Mouse (Mus musculus): Measurements from ENCODE around the gene Dand5. TPM values are rescaled to one million over a fixed set of nuclear protein-coding genes. Genes with fewer than 3 reads are reported as not detected.

Dand5 gene
- polyA plus RNA-seq, 1 experiment: 9.4 TPM

GRCm38 (mm10) chr8:84784681-84785505 lies 37.7 kb downstream of the Dand5 start:
- Histone ChIP-seq H3K4me1 (ENCODE audit: control insufficient read depth, insufficient read depth, insufficient read length, low read length) (peaks cover 62% of the 10 kb centered on the region), H3K4me3 (ENCODE audit: insufficient read depth, low read depth, low read length) (peak overlapping the region; percentile 56), H3K27ac (replicated peaks; ENCODE audit: low read depth, low read length) (peak overlapping the region; percentile 51)

DNA sequence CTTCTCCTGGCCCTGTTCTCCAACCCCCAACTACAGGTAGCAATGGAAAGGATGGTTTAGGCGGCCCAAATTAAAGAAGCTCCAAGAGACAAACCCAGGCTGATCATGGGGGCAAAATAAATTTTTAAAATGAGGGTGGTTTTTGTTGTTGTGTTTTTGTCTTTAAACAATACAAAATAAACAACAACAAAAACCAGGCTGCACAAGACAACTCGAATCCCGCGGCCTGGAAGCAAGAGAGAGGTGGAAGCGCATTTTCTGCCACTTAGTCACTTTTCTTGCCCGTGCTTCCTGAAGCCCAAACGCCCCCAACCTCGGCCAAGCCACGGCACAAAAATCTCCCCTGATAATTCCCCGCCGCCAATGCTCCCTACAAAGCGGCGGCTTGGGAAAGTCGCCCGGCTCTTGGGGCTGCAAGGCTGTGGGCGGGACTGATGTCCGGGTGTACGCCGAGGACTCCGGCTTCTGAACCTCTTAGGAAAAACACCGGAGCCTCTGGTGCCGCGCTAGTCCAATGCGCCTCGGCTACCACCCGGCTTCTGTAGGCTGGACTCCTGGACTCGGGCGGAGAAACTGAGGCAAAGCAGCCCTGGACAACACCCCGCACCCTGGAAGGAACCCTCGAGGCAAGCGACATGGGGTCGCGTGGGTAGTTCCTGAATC lies 38.6 kb downstream of the Dand5 start:
- peak overlapping the region; percentile 58 for H3K27ac ChIP-seq (replicated peaks; ENCODE audit: low read depth, low read length)

DNA sequence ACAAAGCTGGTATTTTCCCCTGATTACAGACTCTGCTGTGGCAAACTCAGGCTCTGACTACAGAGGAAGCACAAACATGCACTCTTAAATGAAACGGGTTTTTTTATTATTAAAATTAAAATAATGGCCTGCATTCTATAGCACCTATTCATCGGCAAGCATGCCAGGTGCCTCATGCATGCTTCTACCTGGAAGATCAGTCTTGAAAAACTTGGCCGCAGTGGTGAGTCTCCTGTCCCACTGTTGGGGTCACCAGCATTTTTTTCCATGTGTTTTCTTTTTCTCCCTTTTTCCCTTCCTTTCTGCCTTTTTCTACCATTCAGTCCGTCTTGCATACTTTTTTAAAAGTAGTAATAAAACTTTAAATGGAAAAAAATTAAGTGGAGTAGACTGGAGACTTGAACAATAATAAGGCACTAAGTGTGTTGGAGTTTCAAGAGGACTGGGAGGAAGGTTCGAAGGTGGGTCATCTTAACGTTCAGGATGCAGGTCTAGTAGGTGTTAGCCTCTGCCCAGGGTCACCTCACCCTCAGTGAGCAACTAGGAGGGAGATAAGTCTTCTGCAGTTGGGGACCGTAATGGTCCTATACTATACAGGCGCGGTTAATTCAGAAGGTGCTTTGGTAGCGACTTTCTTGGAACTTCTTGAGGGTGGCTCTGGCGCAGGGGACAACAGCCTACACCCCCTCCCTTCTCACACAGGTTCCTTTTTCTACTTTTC lies 39.3 kb downstream of the Dand5 start:
- Histone ChIP-seq H3K27ac (replicated peaks; ENCODE audit: low read depth, low read length) (peak overlapping the region; percentile 58), H3K4me1 (ENCODE audit: control insufficient read depth, insufficient read depth, insufficient read length, low read length) (peaks cover 66% of the 10 kb centered on the region), H3K4me3 (ENCODE audit: insufficient read depth, low read depth, low read length) (no peak overlapping the region)

More for the DNA sequence above, 38.6 kb downstream of the Dand5 start:
- Histone ChIP-seq H3K4me1 (ENCODE audit: control insufficient read depth, insufficient read depth, insufficient read length, low read length) (peaks cover 64% of the 10 kb centered on the region), H3K4me3 (ENCODE audit: insufficient read depth, low read depth, low read length) (peak overlapping the region; percentile 56)

- Histone ChIP-seq H3K4me1 (ENCODE audit: control insufficient read depth, insufficient read depth, insufficient read length, low read length) (peaks cover 65% of the 10 kb centered on the region), H3K4me3 (ENCODE audit: insufficient read depth, low read depth, low read length) (no peak overlapping the region), H3K27ac (replicated peaks; ENCODE audit: low read depth, low read length) (peak overlapping the region; percentile 66)
Measured at GRCm38 (mm10) chr8:84782680-84783079, 39.9 kb downstream of the Dand5 start.

DNA sequence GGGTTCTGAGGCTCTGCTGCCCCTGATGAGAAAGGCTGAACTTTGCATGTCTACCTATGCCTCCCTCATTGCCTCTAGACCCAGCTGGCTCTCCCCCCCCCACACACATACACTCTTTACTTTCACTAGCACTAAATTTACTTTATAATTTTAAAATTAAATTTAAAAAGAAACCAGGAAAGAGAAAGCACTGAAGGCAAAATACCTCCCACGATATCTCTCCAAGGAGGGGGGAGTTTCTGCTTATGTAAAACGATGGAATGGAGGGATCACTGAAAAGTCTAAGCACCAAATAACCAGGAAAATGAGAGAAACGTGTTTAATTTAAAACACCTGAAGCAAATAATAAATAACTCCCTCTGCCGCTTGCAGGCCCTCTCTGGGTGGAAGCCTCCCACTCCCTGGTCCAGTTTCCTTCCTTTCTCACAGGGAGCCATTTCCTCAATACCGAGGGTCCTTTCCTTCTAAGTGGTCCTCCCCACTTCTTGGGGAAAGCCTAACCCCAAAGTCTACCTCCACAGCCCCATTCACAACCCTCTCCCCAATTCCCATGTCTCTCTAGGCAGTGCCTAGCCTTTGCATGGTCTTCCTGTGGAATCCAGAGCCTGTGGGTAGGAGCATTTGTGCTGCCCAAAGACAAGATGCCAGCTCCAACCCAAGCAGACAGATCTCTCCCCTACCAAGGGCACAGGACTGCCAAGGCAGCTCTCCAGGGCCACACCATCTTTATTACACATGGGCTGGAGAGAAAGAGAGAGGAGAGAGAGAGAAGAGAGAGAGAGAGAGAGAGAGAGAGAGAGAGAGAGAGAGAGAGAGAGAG lies 40.7 kb downstream of the Dand5 start:
- Histone ChIP-seq H3K27ac (replicated peaks; ENCODE audit: low read depth, low read length) (peak overlapping the region; percentile 66; the same call in 1 of the 2 replicates), H3K4me3 (ENCODE audit: insufficient read depth, low read depth, low read length) (no peak overlapping the region), H3K4me1 (ENCODE audit: control insufficient read depth, insufficient read depth, insufficient read length, low read length) (peaks cover 57% of the 10 kb centered on the region)

DNA sequence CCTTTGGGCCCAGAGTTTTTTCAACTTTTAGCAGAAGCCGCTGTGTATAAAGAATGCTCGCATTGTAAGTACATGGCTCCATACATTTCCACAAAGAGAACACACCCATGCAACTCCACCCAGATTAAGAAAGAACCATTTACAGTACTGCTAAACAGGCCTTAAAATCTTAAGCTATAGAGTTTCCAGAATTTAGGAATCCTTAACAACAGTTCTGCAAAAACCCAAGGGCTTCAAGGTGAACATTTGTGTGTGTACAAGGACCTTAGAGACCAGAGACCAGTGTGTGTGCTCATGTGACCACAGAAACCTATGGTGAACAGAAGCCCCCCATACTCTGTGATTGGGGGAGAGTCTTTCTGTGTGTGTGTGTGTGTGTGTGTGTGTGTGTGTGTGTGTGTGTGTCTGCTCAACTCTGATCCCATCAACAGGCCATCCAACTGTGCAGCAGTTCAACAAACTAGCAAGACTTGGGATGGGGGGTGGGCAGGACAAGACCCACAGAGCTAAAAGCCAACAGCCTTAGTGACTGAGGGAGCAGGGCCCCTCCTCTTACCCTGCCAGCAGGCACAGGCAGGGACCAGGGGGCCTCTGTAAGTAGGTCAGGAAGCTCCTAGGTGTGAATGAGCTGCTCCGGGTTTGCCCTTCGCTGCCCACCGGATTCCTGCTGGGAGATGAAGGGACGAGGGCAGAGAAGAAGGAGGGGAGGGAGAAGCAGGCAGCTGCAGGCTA lies 41.5 kb downstream of the Dand5 start:
- 0 out of 2 replicates have a peak overlapping the region, but pooled peaks have one; percentile 37 for H3K27ac ChIP-seq (replicated peaks; ENCODE audit: low read depth, low read length)
- peaks cover 50% of the 10 kb centered on the region for H3K4me1 ChIP-seq (ENCODE audit: control insufficient read depth, insufficient read depth, insufficient read length, low read length)
- H3K4me3 ChIP-seq (ENCODE audit: insufficient read depth, low read depth, low read length): no peak overlapping the region

- Histone ChIP-seq H3K27ac (replicated peaks; ENCODE audit: low read depth, low read length) (peak overlapping the region; percentile 30), H3K4me3 (ENCODE audit: insufficient read depth, low read depth, low read length) (no peak overlapping the region), H3K4me1 (ENCODE audit: control insufficient read depth, insufficient read depth, insufficient read length, low read length) (peaks cover 51% of the 10 kb centered on the region)
Measured at GRCm38 (mm10) chr8:84780225-84780555, 42.4 kb downstream of the Dand5 start.

DNA sequence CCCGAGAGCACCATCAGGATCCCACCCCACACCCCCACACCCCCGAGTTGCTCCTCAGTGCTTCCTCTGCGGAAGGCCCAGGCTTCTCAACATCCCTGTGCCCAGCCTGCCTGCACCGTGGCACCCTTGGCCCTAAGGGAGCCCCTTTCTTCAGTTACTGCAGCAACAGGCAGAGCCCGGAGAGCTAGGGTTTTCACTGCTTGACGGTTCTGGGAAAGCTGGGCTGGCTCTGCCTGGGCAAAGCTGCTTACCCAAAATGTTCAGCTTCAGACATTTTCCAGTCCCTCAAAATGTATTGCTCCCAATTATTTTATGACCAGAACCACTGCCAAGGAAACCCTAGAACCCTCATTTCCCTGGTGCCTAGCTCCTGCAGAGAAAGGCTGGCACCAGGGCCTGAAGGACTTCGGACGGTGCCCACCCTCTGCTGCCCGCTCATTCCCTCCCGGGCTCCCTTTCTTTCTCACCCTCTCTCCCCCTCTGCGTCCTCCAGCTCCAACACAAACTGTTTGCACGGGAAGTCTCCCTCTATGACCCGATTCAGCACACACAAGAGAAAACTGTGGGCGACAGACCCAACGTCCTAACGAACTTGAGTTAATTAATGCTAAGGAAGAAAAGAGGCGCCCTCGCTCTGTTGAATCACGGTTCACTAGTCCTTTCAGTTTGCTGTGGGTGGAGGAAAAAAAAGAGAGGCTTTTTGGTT lies 43.0 kb downstream of the Dand5 start:
- peaks cover 51% of the 10 kb centered on the region for H3K4me1 ChIP-seq (ENCODE audit: control insufficient read depth, insufficient read depth, insufficient read length, low read length)
- 0 out of 2 replicates have a peak overlapping the region, but pooled peaks have one; percentile 12 for H3K4me3 ChIP-seq (ENCODE audit: insufficient read depth, low read depth, low read length)
- H3K27ac ChIP-seq (replicated peaks; ENCODE audit: low read depth, low read length): peak overlapping the region; percentile 30

- H3K4me3 ChIP-seq (ENCODE audit: insufficient read depth, low read depth, low read length): no peak overlapping the region
Measured at GRCm38 (mm10) chr8:84778638-84779380, 43.8 kb downstream of the Dand5 start.

DNA sequence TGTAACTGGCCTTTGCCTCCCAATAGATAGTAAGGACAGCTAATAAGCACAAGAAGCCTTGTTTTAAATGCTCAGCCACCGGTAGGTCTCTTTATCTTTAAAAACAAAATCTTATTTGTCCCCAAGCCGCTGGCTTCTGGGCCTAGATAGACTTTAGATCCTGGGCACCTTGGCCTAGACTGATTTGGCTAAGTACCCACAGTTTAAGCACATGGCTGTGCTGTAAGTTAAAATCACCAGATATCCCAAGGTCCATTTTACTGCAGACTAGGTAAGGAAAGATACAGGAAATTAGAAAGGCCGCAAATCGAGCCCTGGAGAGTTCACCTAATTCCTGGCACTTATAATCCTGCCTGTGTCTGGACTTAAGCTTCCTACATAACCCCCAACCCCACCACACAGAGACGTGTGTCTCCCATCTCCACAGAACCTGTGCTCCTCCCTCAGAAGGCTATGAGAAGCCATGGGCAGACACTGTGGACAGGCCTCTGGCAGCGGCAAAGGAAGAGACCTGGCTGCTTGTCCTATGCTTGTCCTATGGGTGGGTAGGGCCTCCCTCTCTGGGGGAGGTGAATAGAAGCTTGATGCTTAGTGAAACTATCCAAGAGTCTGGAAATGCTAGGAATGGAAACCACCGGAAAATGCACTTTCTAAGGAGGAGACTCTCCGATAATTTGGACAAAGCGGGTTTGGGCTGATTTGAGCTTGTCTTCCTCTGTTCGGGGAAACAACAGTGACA lies 44.6 kb downstream of the Dand5 start:
- no peak overlapping the region for H3K4me3 ChIP-seq (ENCODE audit: insufficient read depth, low read depth, low read length)
- peaks cover 43% of the 10 kb centered on the region for H3K4me1 ChIP-seq (ENCODE audit: control insufficient read depth, insufficient read depth, insufficient read length, low read length)
- peak overlapping the region; percentile 2 for H3K27ac ChIP-seq (replicated peaks; ENCODE audit: low read depth, low read length)

More at GRCm38 (mm10) chr8:84778638-84779380, 43.8 kb downstream of the Dand5 start:
- H3K27ac ChIP-seq (replicated peaks; ENCODE audit: low read depth, low read length): peak overlapping the region; percentile 2
- H3K4me1 ChIP-seq (ENCODE audit: control insufficient read depth, insufficient read depth, insufficient read length, low read length): peaks cover 46% of the 10 kb centered on the region

DNA sequence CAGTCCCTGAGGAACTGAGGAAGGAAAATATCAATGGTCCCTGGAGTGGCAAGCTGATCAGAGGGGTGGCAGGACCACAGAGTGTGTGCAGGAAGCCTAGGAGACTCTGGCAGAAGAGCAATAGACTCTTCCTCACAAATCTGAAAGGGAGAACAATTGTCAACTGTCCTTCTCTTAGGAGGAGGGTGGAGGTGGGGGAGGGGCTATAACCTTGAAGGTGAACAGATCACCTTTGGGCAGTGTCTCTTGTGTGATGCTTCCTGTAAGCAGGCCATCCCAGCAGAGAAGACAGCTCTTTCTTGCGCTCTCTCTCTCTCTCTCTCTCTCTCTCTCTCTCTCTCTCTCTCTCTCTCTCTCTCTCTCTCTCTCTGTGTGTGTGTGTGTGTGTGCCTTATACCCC lies 46.1 kb downstream of the Dand5 start:
- Histone ChIP-seq H3K27ac (replicated peaks; ENCODE audit: low read depth, low read length) (no peak overlapping the region), H3K4me1 (ENCODE audit: control insufficient read depth, insufficient read depth, insufficient read length, low read length) (peaks cover 35% of the 10 kb centered on the region), H3K4me3 (ENCODE audit: insufficient read depth, low read depth, low read length) (no peak overlapping the region)

GRCm38 (mm10) chr8:84775621-84776113 lies 47.0 kb downstream of the Dand5 start:
- H3K4me1 ChIP-seq (ENCODE audit: control insufficient read depth, insufficient read depth, insufficient read length, low read length): peaks cover 30% of the 10 kb centered on the region
- 0 out of 2 replicates have a peak overlapping the region, but pooled peaks have one; percentile 12 for H3K4me3 ChIP-seq (ENCODE audit: insufficient read depth, low read depth, low read length)
- H3K27ac ChIP-seq (replicated peaks; ENCODE audit: low read depth, low read length): no peak overlapping the region
